ENCODE assay signal across 41 mouse cellular contexts in the genomic region with DNA sequence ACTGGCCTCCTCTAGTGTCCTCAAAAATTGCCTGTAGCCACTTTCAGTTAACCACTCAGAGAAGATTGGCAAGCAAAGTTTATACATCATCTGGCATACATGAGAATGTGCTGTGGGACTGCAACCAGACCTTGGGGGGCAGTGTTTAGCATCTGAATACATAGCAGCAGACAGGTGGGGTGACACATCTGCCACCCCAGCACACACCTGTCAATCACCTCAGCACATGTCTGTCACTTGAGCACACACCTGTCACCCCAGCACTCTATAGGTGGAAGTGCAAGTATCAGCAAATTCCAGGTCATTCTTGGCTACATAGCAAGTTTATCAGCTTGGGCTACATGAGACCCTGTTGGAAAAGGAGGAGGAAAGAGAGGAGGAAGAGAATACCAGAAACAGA. TPM values are rescaled to one million over a fixed set of nuclear protein-coding genes. Genes with fewer than 3 reads are reported as not detected.
"Had no signal": no experiment of that assay in that cellular context is flagged by ENCODE, and none has a peak within 500 bp of the region (broad histone marks: within the 10 kb centered on the region; RNA-seq: fewer than 3 reads in every experiment).

No protein-coding gene starts in this region.

- H3K4me2 ChIP-seq: heart, embryonic 11.5 days; heart, embryonic 12.5 days; heart, embryonic 13.5 days; heart, embryonic 15.5 days; hindbrain, embryonic 12.5 days; hindbrain, embryonic 13.5 days; hindbrain, embryonic 14.5 days; hindbrain, embryonic 15.5 days; intestine, embryonic 15.5 days; kidney, embryonic 15.5 days had no signal

- H3K36me3 ChIP-seq: heart, embryonic 10.5 days; heart, embryonic 12.5 days; heart, embryonic 13.5 days; heart, embryonic 15.5 days; hindbrain, embryonic 10.5 days; hindbrain, embryonic 12.5 days; hindbrain, embryonic 13.5 days; hindbrain, embryonic 15.5 days; intestine, embryonic 15.5 days; kidney, embryonic 15.5 days had no signal

- DNase-seq: heart, postnatal 10 days; heart, postnatal 14 days; heart, postnatal 36 days; heart, postnatal 4 days; kidney, adult 11 months; kidney, adult 18-20 months; kidney, adult 2 months; kidney, adult 8-10 months; kidney, adult 9 months; kidney, postnatal 10 days; kidney, postnatal 14 days; kidney, postnatal 25 days; kidney, postnatal 36 days; kidney, postnatal 4 days; layer of hippocampus, adult 9-11 months; layer of hippocampus, postnatal 36 days had no signal

- H3K4me3 ChIP-seq: heart, embryonic 10.5 days; heart, embryonic 12.5 days; heart, embryonic 13.5 days; heart, embryonic 15.5 days; hindbrain, embryonic 10.5 days; hindbrain, embryonic 12.5 days; hindbrain, embryonic 13.5 days; hindbrain, embryonic 15.5 days; intestine, embryonic 15.5 days; kidney, embryonic 15.5 days; layer of hippocampus, adult 2 months had no signal

RNA-seq across cellular contexts. Expression of a gene that starts 3.4 kb away (rescaled TPM):
- polyA plus RNA-seq: heart, embryonic 10.5 days; heart, embryonic 12.5 days; heart, embryonic 13.5 days; heart, embryonic 14.5 days; heart, embryonic 15.5 days; heart, postnatal 0 days; hindbrain, embryonic 10.5 days; hindbrain, embryonic 11.5 days; hindbrain, embryonic 12.5 days; hindbrain, embryonic 13.5 days; hindbrain, embryonic 14.5 days; hindbrain, embryonic 16.5 days; inflammation-experienced regulatory T-cells, adult 6 months; intestine, embryonic 14.5 days; intestine, embryonic 16.5 days; intestine, postnatal 0 days; kidney, adult 2 months; kidney, embryonic 15.5 days; kidney, embryonic 16.5 days; kidney, postnatal 0 days; large intestine, adult 2 months had no signal

RNA-seq across cellular contexts. Expression of a gene that starts 4.2 kb away (rescaled TPM):
- polyA plus RNA-seq: heart, embryonic 11.5 days; heart, embryonic 12.5 days; heart, embryonic 13.5 days; heart, embryonic 14.5 days; heart, embryonic 15.5 days; heart, embryonic 16.5 days; heart, postnatal 0 days; hindbrain, embryonic 10.5 days; hindbrain, embryonic 11.5 days; hindbrain, embryonic 12.5 days; hindbrain, embryonic 13.5 days; inflammation-experienced regulatory T-cells, adult 6 months had no signal
